Mouse (Mus musculus) limb, embryonic 14.5 days (tissue): ENCODE data around the gene Il1b. TPM values are rescaled to one million over a fixed set of nuclear protein-coding genes. Genes with fewer than 3 reads are reported as not detected.

Source experiments
- ATAC-seq: fragments of 200-750 bp; cut with Nextera tagmentation; 2 replicates; pipeline ENCODE4 v1.8.0; 2017; ENCODE audit warnings: low read depth, moderate number of reproducible peaks, moderate TSS enrichment; ENCODE audit not compliant: low FRiP score
- DNase-seq: peaks from one replicate; pipeline ENCODE4 v3.0.0-alpha.2; 2015; ENCODE audit warnings: low spot score
- H3K27ac ChIP-seq: fragments of 300-500 bp; sonication (generic); replicated peaks from 2 replicates; pipeline ENCODE4 v1.5.1; 2014; ENCODE audit warnings: low read depth, mild to moderate bottlenecking, low read length, moderate library complexity, mixed read lengths
- H3K27me3 ChIP-seq: fragments of 300-500 bp; sonication (generic); 2 replicates; pipeline ENCODE4 v1.6.1; 2014; ENCODE audit warnings: low read length, mixed read lengths; ENCODE audit not compliant: control insufficient read depth, insufficient read depth
- H3K36me3 ChIP-seq: fragments of 300-500 bp; sonication (generic); 2 replicates; pipeline ENCODE4 v1.6.1; 2014; ENCODE audit warnings: mild to moderate bottlenecking, low read length, moderate library complexity, mixed read lengths; ENCODE audit not compliant: control insufficient read depth, insufficient read depth
- H3K4me1 ChIP-seq: fragments of 300-500 bp; sonication (generic); 2 replicates; pipeline ENCODE4 v1.6.1; 2014; ENCODE audit warnings: antibody characterized with exemption, low read length, mixed read lengths; ENCODE audit not compliant: control insufficient read depth, insufficient read depth
- H3K4me2 ChIP-seq: fragments of 300-500 bp; sonication (generic); replicated peaks from 2 replicates; pipeline ENCODE4 v1.6.1; 2014; ENCODE audit warnings: low read depth, mild to moderate bottlenecking, low read length, moderate library complexity; ENCODE audit not compliant: severe bottlenecking
- H3K4me3 ChIP-seq: fragments of 300-500 bp; sonication (generic); replicated peaks from 2 replicates; pipeline ENCODE4 v1.5.1; 2014; ENCODE audit warnings: low read length
- H3K9ac ChIP-seq: fragments of 300-500 bp; sonication (generic); 2 replicates; pipeline ENCODE4 v1.6.1; 2014; ENCODE audit warnings: mild to moderate bottlenecking, low read depth, low read length, moderate library complexity; ENCODE audit not compliant: severe bottlenecking
- H3K9me3 ChIP-seq: fragments of 300-500 bp; sonication (generic); 2 replicates; pipeline ENCODE4 v1.6.1; 2016; ENCODE audit warnings: low read length; ENCODE audit not compliant: control insufficient read depth
- POLR2A ChIP-seq: fragments of 200-500 bp; IDR thresholded peaks from 2 replicates; pipeline ENCODE4 v1.8.0; 2012; ENCODE audit warnings: inconsistent platforms, mild to moderate bottlenecking, moderate library complexity, borderline replicate concordance; ENCODE audit not compliant: insufficient read depth, insufficient read length; ENCODE audit errors: extremely low read depth
- WGBS: fragments of 180-500 bp; shearing (Covaris S2); extraction: QIAGEN DNeasy Blood & Tissue Kit; methylation state at CpG from one replicate; pipeline ENCODE4 v1.1.7; 2014; 5-methylcytosine and 5-hydroxymethylcytosine counted together
- polyA plus RNA-seq, 2 experiments: library from polyadenylated mRNA; depleted of rRNA in 1 of 2; stranded (reverse) in 1 of 2; unstranded in 1 of 2; fragments of >200 nt; fragmentation: Nextera tagmentation in 1 of 2; extraction: Ambion mirVana in 1 of 2; gene quantifications; 2 replicates each; pipeline versions ENCODE4 v1.2.1 to v1.2.3; 2012 to 2014

Il1b gene
- polyA plus RNA-seq (2012; rRNA removed) (0.10 TPM in 1 of 2 replicates, not detected in the other), polyA plus RNA-seq (2014; fragmentation: Nextera tagmentation; extraction: Ambion mirVana) (not detected in 2 replicates)

DNA sequence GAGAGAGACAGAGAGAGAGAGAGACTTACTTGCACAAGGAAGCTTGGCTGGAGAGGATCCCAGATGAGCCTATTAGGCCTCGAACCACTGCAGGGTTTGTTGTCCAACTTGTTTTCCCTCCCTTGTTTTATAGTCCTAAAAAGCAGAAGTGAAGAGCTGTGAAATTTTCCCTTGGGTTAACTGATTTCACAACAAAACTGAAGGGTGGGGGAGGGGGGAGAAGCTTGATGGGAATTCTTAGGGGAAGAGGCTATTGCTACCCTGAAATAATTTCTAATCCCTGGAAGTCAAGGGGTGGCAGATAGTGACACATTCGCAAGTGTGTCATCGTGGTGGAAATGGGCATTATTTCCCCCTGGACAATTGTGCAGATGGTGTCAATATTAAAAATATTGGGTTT is at the start of gene Il1b:
Gene Il1b, minus strand, starts transcription at position 101 of the 400 bp plus-strand sequence.
- ATAC-seq (no peak), DNase-seq (no peak)
- H3K4me3 ChIP-seq, result no peak within 1 kb of the TSS
- no peak within 1 kb of the TSS for H3K4me2 ChIP-seq
- H3K27me3 ChIP-seq, result no peaks in the 10 kb centered on the region
- TF ChIP-seq POLR2A, result no peak
- no peak within 1 kb of the TSS for H3K27ac ChIP-seq
- H3K36me3 ChIP-seq, result no peaks in the 10 kb centered on the region
- WGBS, result 80% methylated on average over 3 of the region's 3 CpGs
- H3K9me3 ChIP-seq, result no peaks in the 10 kb centered on the region
- H3K9ac ChIP-seq, result no peak within 1 kb of the TSS
- H3K4me1 ChIP-seq, result no peaks in the 10 kb centered on the region

- Histone ChIP-seq H3K4me3 (no peak overlapping the region), H3K36me3 (no peaks in the 10 kb centered on the region), H3K9me3 (no peaks in the 10 kb centered on the region), H3K4me2 (no peak overlapping the region), H3K9ac (no peak overlapping the region), H3K27me3 (no peaks in the 10 kb centered on the region), H3K27ac (no peak overlapping the region), H3K4me1 (peaks cover 5% of the 10 kb centered on the region; the same call in 1 of the 2 replicates)
- TF ChIP-seq POLR2A, result no peak
- DNase-seq (no peak), ATAC-seq (no peak)
- WGBS, result 75% methylated on average over 3 of the region's 3 CpGs
These were observed 48.5 kb upstream of the Il1b start for GRCm38 (mm10) chr2:129419361-129419880.

DNA sequence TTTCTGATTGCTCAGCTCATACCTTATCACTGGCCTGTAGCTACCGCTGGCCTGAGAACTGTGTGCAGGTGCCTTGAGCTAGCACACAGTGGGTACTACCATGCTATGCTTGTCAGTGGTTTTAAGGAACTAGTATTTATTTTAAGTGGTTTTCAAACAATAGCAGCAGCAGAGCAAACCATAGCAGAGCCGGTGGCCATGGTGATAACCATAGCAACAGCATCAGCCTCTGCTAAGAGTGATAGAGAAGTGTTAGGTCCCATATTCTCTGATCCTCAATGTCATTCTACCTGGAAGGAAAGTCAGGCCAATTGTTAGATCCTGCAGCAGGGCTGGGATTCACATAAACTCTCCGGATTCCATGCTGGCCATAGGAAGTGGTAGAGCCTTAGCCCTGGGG is 43.7 kb upstream of the Il1b start:
- no peak for TF ChIP-seq POLR2A
- Histone ChIP-seq H3K4me2 (no peak overlapping the region), H3K27ac (no peak overlapping the region), H3K4me1 (peaks cover 5% of the 10 kb centered on the region; the same call in 1 of the 2 replicates), H3K4me3 (no peak overlapping the region), H3K9me3 (no peaks in the 10 kb centered on the region), H3K9ac (no peak overlapping the region), H3K27me3 (no peaks in the 10 kb centered on the region), H3K36me3 (no peaks in the 10 kb centered on the region)
- no peak for ATAC-seq
- DNase-seq, result no peak
- WGBS, result 82% methylated on average over 3 of the region's 3 CpGs

GRCm38 (mm10) chr2:129413488-129413887 is 42.5 kb upstream of the Il1b start:
- H3K4me3 ChIP-seq, result no peak overlapping the region
- no peaks in the 10 kb centered on the region for H3K9me3 ChIP-seq
- WGBS, result 59% methylated on average over 6 of the region's 6 CpGs
- no peaks in the 10 kb centered on the region for H3K36me3 ChIP-seq
- no peaks in the 10 kb centered on the region; the same call in 1 of the 2 replicates for H3K4me1 ChIP-seq
- H3K27me3 ChIP-seq, result no peaks in the 10 kb centered on the region
- no peak overlapping the region for H3K4me2 ChIP-seq
- H3K27ac ChIP-seq, result no peak overlapping the region
- no peak for TF ChIP-seq POLR2A
- H3K9ac ChIP-seq, result no peak overlapping the region
- no peak for ATAC-seq
- DNase-seq, result no peak

DNA sequence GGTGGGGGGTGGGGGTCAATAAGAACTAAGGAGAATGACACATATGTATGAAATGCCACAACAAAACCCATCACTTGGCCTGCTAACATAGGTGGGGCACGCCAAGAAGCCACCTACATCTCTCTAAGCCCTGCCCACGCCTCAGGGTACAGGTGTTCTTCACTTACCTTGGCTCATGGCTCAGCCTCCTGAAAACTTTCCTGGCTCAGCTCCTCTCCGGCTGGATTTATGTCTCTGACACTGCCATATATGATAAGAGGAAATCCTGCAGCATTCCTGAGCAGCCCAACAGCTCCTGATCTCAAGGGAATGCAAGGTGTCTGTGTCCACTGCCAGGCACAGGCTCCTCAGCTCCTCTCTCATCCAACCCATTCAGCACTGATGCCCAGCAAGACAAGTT is 40.7 kb upstream of the Il1b start:
- WGBS, result 66% methylated on average over 3 of the region's 3 CpGs
- H3K9me3 ChIP-seq, result no peaks in the 10 kb centered on the region
- H3K9ac ChIP-seq, result no peak overlapping the region
- no peak for TF ChIP-seq POLR2A
- DNase-seq (no peak), ATAC-seq (no peak)
- no peaks in the 10 kb centered on the region for H3K27me3 ChIP-seq
- H3K27ac ChIP-seq, result no peak overlapping the region
- H3K4me3 ChIP-seq, result no peak overlapping the region
- no peak overlapping the region for H3K4me2 ChIP-seq
- no peaks in the 10 kb centered on the region for H3K36me3 ChIP-seq
- H3K4me1 ChIP-seq, result no peaks in the 10 kb centered on the region
